Mouse (Mus musculus): Measurements from ENCODE around the gene Wdr83os. TPM values are rescaled to one million over a fixed set of nuclear protein-coding genes. Genes with fewer than 3 reads are reported as not detected.
A peak's percentile ranks its signal among the peaks of the same experiment; 100 is the strongest.

Wdr83os gene
- total RNA-seq (2014; rRNA removed) = 109 and 123 TPM in 2 replicates
- polyA plus RNA-seq (2015; fragmentation: Nextera tagmentation; extraction: Ambion mirVana) = 129 and 131 TPM in 2 replicates

DNA sequence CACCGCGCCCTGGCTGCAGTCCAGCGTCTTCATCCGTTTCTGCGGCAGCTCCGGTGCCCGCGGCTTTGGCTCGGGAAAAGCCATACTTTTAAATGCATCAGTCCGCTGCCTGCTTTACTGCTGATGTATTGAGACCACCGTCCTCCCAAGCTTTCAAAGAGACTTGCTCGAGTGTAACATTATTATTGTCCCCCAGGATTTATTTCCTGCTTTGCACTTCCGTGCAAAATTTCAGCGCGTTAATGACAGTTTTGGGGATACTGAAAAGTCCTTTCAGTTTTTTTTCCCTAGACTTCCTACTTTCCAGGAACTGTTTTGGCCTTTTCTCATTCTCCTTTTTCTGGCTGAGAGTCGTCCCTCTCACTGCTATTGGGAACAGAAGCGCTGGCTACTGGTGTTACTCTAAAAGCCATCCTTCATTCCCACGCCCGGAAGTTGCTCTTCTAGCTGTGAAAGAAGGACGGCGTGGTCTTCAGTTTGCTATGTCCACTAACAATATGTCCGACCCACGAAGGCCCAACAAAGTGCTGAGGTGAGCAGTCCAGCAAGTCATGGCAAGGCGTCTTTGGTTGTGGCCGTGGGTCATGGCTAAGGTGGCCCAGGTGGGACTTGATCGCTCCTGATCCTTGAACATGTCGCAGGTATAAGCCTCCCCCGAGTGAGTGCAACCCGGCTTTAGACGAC lies at the start of gene Wdr83os:
TSS of gene Wdr83os (plus strand) at position 209 of the 684 bp plus-strand sequence.
- DNase-seq (ENCODE audit: low spot score) (peak; percentile 85), ATAC-seq (no peak; the same call in 1 of the 2 replicates)
- Histone ChIP-seq H3K4me3 (ENCODE audit: low read length) (peak within 1 kb of the TSS; percentile 91), H3K4me2 (ENCODE audit: low read depth, low read length) (peak within 1 kb of the TSS; percentile 99), H3K36me3 (ENCODE audit: insufficient read depth, low read length) (peaks cover 7% of the 10 kb centered on the region; the same call in 1 of the 2 replicates), H3K27ac (peak within 1 kb of the TSS; percentile 75), H3K9me3 (ENCODE audit: low read length) (no peaks in the 10 kb centered on the region), H3K9ac (replicated peaks; ENCODE audit: low read length) (peak within 1 kb of the TSS; percentile 91), H3K4me1 (ENCODE audit: insufficient read depth, low read length) (peaks cover 15% of the 10 kb centered on the region), H3K27me3 (ENCODE audit: insufficient read depth, low read length) (no peaks in the 10 kb centered on the region)
- TF ChIP-seq CTCF (IDR thresholded peaks at IDR 0.05; ENCODE audit: low read depth) = no peak
- whole genome bisulfite sequencing = under 1% methylated on average over 30 of the region's 30 CpGs

DNA sequence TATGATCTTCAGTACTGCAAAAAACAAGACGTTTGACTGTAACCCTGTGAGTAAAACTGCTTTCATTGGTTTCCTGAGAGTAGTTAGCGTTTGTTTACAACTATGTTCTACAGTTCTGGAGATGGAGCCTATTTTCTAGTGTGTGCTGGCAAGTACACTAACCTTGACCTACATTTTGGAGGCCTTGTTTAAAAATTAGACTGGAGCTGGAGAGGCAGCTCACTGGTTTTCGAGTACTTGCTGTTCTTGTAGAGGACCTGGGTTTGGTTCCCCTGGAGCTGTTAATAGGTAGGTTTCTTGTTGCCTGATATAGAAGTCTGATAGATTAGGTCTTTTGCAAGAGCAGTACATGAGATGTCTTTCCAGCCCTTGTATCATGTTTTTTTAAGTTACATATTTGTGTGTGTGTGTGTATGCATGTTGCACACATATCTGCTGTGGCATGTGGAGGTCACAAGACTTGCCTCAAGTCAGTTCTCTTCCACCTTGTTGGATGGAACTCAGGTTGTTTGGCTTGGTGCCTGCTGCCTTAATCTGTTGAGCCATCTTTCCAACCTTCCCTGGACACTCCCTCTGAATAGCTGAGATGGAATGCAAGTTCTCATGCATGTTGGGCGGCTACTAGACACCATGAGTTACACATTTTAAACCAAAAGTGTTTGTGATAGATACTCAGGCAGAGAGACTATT lies 47.8 kb upstream of the Wdr83os start:
- no peaks in the 10 kb centered on the region for H3K27me3 ChIP-seq (ENCODE audit: insufficient read depth, low read length)
- no peak overlapping the region for H3K4me3 ChIP-seq (ENCODE audit: low read length)
- no peak for TF ChIP-seq CTCF (IDR thresholded peaks at IDR 0.05; ENCODE audit: low read depth)
- H3K9ac ChIP-seq (replicated peaks; ENCODE audit: low read length) = no peak overlapping the region
- ATAC-seq = no peak
- no peak overlapping the region for H3K4me2 ChIP-seq (ENCODE audit: low read depth, low read length)
- peaks cover 30% of the 10 kb centered on the region for H3K36me3 ChIP-seq (ENCODE audit: insufficient read depth, low read length)
- no peak for DNase-seq (ENCODE audit: low spot score)
- H3K27ac ChIP-seq = no peak overlapping the region
- H3K4me1 ChIP-seq (ENCODE audit: insufficient read depth, low read length) = peaks cover 15% of the 10 kb centered on the region; the same call in 1 of the 2 replicates
- WGBS = 94% methylated on average over 4 of the region's 4 CpGs
- H3K9me3 ChIP-seq (ENCODE audit: low read length) = no peaks in the 10 kb centered on the region

DNA sequence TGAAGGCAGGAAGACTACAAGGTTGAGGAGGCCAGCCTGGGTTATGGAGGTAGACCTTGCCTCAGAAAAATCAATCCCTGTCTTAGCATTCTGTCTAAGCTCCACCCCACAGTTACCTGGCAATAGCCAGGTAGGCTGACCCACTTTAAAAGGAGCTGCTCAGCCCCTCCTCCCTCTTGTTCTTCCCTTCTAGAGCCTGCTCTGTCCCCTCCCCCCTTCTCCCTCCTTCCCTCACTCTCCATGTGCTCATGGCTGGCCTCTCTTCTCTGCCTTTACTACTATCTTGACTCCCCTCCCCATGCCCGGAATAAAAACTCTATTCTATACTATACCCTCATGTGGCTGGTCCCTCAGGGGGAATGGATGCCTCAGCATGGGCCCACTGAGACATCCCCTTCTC lies 46.7 kb upstream of the Wdr83os start:
- H3K27me3 ChIP-seq (ENCODE audit: insufficient read depth, low read length) = no peaks in the 10 kb centered on the region
- 77% methylated on average over 1 of the region's 1 CpGs for WGBS
- H3K36me3 ChIP-seq (ENCODE audit: insufficient read depth, low read length) = peaks cover 30% of the 10 kb centered on the region
- no peak overlapping the region for H3K9ac ChIP-seq (replicated peaks; ENCODE audit: low read length)
- H3K27ac ChIP-seq = no peak overlapping the region
- peaks cover 11% of the 10 kb centered on the region for H3K4me1 ChIP-seq (ENCODE audit: insufficient read depth, low read length)
- ATAC-seq (no peak), DNase-seq (ENCODE audit: low spot score) (no peak)
- no peaks in the 10 kb centered on the region for H3K9me3 ChIP-seq (ENCODE audit: low read length)
- H3K4me2 ChIP-seq (ENCODE audit: low read depth, low read length) = no peak overlapping the region
- TF ChIP-seq CTCF (IDR thresholded peaks at IDR 0.05; ENCODE audit: low read depth) = no peak
- no peak overlapping the region for H3K4me3 ChIP-seq (ENCODE audit: low read length)

DNA sequence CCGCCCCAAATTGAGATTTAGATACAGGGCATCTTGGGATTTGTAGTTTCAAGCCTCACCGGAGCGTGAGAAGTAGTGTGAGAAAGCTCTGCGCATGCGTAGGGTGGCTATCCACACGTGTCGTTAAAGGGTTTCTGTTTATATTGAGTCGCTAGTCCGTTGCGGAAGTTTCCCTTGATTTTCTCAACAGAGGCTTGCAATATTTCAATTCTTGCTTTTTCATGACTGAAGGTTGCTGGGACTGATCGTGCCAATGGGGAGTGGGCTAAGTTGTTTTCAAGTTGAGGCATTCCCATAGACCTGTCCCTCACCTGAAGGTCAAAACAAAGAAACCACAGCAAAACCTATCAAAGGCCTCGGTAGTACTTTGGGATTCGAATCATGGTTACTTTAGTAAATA lies 45.8 kb upstream of the Wdr83os start:
- 4% methylated on average over 13 of the region's 13 CpGs for WGBS
- DNase-seq (ENCODE audit: low spot score) (peak; percentile 91), ATAC-seq (no peak)
- no peak for TF ChIP-seq CTCF (IDR thresholded peaks at IDR 0.05; ENCODE audit: low read depth)
- Histone ChIP-seq H3K4me2 (ENCODE audit: low read depth, low read length) (peak overlapping the region; percentile 82), H3K27me3 (ENCODE audit: insufficient read depth, low read length) (no peaks in the 10 kb centered on the region), H3K4me3 (ENCODE audit: low read length) (peak overlapping the region; percentile 19; the same call in 1 of the 2 replicates), H3K4me1 (ENCODE audit: insufficient read depth, low read length) (peaks cover 8% of the 10 kb centered on the region; the same call in 1 of the 2 replicates), H3K36me3 (ENCODE audit: insufficient read depth, low read length) (peaks cover 28% of the 10 kb centered on the region), H3K27ac (no peak overlapping the region), H3K9me3 (ENCODE audit: low read length) (no peaks in the 10 kb centered on the region), H3K9ac (replicated peaks; ENCODE audit: low read length) (0 out of 2 replicates have a peak overlapping the region, but pooled peaks have one; percentile 26)

DNA sequence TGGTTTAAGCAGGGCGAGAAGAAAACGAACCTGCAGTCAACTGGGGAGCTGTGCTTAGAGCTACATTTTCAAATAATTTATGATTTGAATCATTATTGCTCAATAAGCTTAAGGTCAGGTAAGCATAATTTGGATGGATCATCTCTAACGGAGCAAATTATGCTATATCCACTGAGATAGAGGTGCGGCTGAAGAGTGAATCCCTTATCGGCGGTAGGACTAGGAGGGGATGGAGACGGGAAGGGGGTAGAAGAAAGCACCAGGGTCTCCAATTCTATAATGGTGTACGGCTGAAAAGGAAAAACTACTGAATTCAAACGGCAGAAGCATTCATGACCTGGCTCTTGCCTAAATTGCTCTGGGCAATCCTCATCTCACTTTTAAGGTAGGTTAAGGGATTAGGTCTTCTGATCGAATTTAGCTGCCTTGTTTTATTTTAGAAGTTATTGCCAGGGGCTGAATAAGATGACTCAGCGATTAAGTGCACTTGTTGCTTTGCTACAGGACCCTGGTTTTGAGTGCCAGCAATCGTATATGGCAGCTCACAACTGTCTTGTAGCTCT lies 45.3 kb upstream of the Wdr83os start:
- no peak for TF ChIP-seq CTCF (IDR thresholded peaks at IDR 0.05; ENCODE audit: low read depth)
- no peaks in the 10 kb centered on the region for H3K9me3 ChIP-seq (ENCODE audit: low read length)
- no peak overlapping the region; the same call in 1 of the 2 replicates for H3K9ac ChIP-seq (replicated peaks; ENCODE audit: low read length)
- H3K36me3 ChIP-seq (ENCODE audit: insufficient read depth, low read length) = peaks cover 23% of the 10 kb centered on the region
- peak overlapping the region; percentile 83 for H3K4me3 ChIP-seq (ENCODE audit: low read length)
- no peak for DNase-seq (ENCODE audit: low spot score)
- peaks cover 8% of the 10 kb centered on the region; the same call in 1 of the 2 replicates for H3K4me1 ChIP-seq (ENCODE audit: insufficient read depth, low read length)
- H3K27me3 ChIP-seq (ENCODE audit: insufficient read depth, low read length) = no peaks in the 10 kb centered on the region
- H3K27ac ChIP-seq = no peak overlapping the region
- 8% methylated on average over 12 of the region's 12 CpGs for WGBS
- H3K4me2 ChIP-seq (ENCODE audit: low read depth, low read length) = peak overlapping the region; percentile 82
- no peak for ATAC-seq

DNA sequence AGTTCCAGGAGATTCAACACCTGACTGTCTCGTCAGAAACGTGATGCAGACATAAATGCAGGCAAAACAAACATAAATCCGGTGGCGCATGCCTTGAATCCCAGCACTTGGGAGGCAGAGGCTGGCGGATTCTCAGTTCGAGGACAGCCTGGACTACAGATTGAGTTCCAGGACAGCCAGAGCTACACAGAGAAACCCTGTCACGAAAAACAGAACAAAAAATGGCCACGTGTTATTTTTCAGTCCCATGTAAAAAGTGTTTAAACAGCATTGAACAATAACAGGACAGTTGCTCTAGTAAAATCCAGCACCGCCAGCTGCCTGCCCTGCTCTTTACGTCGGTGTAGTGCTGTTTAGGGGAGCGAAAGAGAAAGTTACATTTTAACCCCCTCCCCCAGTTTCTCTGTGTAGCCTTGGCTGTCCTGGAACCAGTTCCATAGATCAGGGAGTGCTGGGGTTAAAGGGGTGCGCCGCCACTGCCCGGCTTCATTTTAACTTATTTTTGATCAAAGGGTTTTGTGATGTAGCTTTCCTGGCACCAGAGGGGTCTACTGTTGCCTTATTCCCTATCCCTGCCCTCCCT lies 44.7 kb upstream of the Wdr83os start:
- H3K36me3 ChIP-seq (ENCODE audit: insufficient read depth, low read length) = peaks cover 23% of the 10 kb centered on the region
- TF ChIP-seq CTCF (IDR thresholded peaks at IDR 0.05; ENCODE audit: low read depth) = no peak
- peak overlapping the region; percentile 82 for H3K4me2 ChIP-seq (ENCODE audit: low read depth, low read length)
- 2% methylated on average over 15 of the region's 15 CpGs for WGBS
- DNase-seq (ENCODE audit: low spot score) (peak; percentile 12), ATAC-seq (no peak)
- no peaks in the 10 kb centered on the region for H3K9me3 ChIP-seq (ENCODE audit: low read length)
- H3K9ac ChIP-seq (replicated peaks; ENCODE audit: low read length) = peak overlapping the region; percentile 91
- no peaks in the 10 kb centered on the region for H3K27me3 ChIP-seq (ENCODE audit: insufficient read depth, low read length)
- peak overlapping the region; percentile 83 for H3K4me3 ChIP-seq (ENCODE audit: low read length)
- H3K4me1 ChIP-seq (ENCODE audit: insufficient read depth, low read length) = peaks cover 8% of the 10 kb centered on the region; the same call in 1 of the 2 replicates
- H3K27ac ChIP-seq = peak overlapping the region; percentile 98

Data from hindbrain, postnatal 0 days (tissue).